Mouse (Mus musculus): ENCODE data around the gene Foxp4.
A peak's percentile ranks its signal among the peaks of the same experiment; 100 is the strongest.

Foxp4 gene

GRCm38 (mm10) chr17:47924383-47925339 lies at the start of gene Foxp4:
Foxp4 (minus strand) TSS chr17:47924645.
- DNase-seq: peak; percentile 86

- peak; percentile 86 for DNase-seq
Observed at GRCm38 (mm10) chr17:47973563-47974472, 49.4 kb upstream of the Foxp4 start.

DNA sequence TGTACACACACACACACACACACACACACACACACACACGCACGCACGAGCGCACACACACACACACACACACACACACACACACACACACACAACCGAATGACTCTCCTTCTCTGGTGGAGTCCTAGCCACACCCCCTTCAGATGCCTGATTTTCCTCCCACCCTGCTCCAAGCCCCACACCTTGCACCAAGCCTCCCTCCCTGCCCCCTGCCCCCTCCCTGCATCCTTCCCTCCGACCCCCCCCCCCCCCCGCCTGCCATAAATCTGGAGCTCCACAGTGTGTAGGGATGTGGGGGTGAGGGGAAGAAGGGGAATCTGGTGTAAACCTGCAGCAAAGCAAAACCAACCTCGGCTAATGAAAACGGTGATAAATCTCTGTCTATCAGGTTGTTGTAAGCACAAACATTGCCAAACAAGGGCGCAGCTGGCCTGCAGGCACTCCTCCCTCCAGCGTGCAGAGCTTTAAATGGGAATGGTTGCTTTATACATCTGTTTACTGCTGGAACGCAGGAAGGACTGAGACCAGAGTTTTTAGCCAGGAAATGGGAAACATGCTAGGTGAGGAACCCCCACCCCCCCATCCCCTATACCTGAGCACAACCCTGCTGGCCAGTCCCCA lies 41.5 kb upstream of the Foxp4 start:
- no peak for DNase-seq

DNA sequence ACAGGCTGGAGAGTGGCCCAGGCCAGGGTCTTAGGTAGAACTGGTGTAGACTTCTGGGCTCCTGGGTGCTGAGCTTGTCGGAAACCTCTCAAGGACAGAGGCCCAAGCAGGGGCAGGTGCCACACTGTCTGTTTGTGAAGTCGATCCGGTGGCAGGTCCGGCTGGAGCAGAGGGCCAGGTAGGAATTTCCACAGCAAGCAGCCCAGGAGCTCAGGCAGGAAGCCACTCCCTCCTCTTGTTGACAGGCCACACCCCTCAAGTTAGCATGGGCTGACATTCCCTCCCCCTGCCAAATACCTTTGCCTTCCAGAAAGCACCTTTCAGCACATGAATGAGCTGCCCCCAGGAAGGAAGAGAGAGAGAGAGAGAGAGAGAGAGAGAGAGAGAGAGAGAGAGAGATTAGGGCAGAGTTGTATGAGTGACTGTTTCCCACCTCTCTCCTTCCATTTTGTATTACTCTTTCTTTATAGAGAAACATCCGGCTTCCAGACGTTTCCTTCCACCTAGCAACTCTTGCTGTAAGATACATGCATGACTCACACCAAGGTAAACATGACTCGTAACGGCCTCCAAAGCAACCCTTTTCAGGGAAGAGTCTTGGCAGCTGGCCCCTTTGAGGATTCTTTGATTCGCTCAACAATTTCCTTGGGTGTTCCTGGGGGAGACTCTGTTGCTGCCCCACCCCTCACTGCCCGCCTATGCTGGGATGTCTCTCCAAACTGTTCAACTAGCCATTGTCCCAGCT lies 33.8 kb upstream of the Foxp4 start:
- peak; percentile 85 for DNase-seq

GRCm38 (mm10) chr17:47956486-47956885 lies 32.0 kb upstream of the Foxp4 start:
- no peak for DNase-seq

DNA sequence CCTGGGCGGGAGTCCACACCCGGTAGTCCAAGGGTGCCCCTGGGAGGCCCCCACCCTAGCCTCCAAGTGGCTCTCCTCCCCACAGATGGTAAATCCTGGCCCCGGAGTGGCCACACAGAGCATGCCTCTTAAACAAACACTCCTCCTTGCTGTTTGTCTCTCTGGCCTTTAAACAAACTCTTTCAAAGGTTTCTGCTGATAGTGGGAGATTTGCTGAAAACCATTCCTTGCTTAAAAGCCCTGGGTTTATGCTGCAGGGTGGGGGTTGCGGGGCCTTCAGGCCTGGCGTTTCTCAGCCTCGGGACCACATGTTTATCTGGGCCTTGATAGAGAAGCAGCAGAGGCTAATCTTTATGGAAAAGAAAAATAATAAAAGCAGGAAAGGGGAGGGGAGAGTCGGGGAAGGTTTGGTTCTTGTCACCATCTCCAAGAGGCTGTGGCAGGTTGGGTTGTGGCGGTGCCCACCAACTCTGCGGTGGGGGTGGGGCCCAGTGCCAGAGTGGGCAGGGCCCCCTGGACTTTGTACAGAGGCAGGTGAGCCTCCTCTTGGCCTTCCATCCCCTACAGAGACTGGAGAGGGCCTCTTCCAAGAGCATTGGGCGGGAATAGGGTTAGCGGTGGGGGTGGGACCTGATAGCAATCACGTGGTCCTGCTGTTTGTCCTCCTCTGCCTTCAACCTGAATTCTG lies 30.8 kb upstream of the Foxp4 start:
- DNase-seq: peak; percentile 60

DNA sequence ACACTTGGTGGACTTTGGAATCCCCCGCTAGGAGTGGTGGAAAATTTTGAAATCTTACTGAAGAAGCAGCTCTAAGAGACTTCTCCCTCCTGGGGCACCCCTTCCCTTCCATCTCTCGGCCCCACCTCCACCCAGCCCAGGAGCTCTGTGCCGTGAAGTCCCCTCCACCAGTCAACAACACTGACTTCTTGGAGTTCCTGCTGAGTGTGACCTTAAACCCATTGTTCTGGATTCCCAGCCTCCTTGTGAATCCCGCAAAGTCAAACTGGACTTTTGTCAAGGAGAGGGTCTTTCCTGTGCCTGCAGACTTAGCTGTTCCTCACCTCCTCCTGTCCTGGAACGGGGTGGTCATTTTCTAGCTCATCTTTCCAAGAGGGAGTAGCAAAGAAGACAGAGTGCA lies 28.8 kb upstream of the Foxp4 start:
- no peak for DNase-seq

- DNase-seq: no peak
Observed at GRCm38 (mm10) chr17:47952368-47953081, 28.1 kb upstream of the Foxp4 start.

DNA sequence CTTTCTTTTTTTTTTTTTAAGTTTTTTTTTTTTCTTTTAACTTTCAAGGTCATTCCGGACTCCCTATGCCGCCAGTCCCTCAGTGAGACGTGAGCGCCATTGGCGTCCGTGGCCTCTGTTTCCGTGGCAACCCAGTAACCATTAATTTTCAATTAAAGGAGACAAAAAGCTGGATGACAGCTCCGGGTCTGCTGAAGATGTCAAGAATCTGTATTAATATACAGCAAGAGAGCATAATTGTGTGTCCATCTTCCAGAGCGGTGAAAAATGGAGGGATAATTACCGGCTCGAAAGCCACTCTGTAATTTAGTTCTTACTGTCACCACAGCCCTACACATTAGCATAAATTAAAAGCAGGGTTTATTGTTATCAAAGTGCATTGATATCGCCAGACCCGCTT lies 27.0 kb upstream of the Foxp4 start:
- DNase-seq: no peak

DNA sequence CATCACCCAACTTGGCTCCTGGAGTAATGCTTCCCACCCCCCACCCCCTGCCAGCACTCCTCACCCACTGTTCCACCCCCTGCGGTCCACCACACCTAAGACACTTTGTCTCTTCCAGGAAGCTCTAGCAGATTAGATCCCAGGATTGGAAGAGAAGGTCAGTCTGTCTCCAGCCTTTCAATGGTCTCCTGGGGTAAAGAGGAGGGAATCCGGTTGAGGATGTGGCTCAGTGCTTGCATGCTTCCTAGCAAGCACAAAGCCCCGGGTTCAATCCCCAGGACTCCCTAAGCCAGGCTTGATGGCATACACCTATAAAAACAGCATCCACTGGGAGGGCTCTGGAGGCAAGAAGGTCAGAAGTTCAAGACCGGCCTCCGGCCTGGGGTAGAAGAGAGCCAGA lies 26.4 kb upstream of the Foxp4 start:
- no peak for DNase-seq

GRCm38 (mm10) chr17:47949441-47949840 lies 25.0 kb upstream of the Foxp4 start:
- DNase-seq: no peak

DNA sequence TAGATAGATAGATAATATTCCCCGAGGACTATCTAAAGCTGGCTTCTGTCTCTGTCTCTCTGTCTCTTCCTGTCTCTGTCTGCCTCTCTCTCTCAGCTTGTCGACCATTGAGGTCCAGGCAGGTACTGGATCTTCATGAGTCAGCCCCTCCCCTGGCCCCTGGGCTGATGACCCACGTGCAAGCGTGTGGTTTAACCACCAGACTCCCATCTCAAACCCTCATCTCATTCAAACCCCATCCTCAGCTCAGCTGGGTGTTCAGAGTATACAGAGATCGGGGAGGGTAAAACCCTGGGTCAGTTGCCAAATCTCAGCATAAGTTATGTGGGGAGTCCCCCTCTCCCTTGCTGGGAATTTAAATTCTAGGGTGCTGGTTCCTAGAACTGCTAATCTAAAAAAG lies 24.3 kb upstream of the Foxp4 start:
- DNase-seq: no peak

GRCm38 (mm10) chr17:47946921-47947420 lies 22.5 kb upstream of the Foxp4 start:
- peak; percentile 35 for DNase-seq

DNA sequence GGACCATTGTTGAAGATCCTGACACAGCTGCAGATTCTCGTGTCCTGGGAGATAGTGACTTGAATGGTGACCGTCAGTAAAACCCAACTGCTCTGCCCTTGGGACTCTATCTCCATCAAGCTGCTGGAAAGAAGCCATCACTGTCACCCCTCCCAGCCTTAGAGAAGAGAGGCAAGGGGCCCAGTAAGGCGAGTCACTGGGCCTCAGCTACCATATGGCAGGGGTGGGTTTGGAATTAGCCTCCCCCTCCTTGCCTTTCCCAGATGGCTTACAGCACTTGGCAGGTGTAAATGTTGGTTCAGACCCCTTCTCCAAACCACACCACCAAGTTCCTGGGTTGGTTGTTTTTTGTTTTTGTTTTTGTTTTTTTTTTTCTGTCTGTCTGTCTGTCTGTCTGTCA lies 21.7 kb upstream of the Foxp4 start:
- DNase-seq: no peak

GRCm38 (mm10) chr17:47943103-47943870 lies 18.8 kb upstream of the Foxp4 start:
- no peak for DNase-seq

DNA sequence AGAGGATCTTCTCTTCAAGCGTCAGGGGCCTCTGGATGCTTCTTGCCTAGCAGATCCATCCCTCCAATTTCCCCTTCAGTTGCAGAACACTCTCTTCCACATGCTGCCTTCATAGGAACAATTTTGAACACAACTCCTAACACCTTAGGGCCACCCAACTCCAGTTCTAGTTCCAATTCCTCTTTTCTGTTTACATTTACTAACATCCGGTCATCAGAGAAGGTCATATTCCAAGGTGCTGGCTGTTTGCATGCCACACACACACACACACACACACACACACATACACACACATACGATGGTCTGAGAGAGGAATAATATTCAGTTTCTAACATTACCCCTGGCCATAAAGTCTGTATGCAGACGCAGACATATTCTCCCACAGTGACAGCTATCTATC lies 17.6 kb upstream of the Foxp4 start:
- DNase-seq: no peak

DNA sequence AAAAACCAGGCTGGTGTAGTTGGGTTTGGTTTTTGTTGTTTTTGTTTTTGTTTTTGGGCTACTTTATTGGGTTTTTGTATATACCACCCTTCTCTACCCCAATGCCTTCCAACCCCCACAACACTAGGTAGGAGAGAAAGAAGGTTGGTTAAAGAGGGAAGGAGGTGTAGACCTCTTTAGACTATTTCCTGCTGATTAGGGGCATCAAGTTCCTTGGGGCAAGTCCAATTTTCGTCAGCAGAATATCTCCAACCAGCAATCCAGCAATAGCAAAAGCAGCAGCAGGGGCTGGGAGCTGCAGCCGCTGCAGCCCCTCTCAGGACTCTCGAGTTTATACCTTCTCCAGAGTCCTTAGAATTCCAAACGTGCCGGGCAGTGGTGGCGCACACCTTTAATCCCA lies 14.4 kb upstream of the Foxp4 start:
- DNase-seq: no peak

GRCm38 (mm10) chr17:47937926-47938600 lies 13.6 kb upstream of the Foxp4 start:
- no peak for DNase-seq

- DNase-seq: no peak
Observed at GRCm38 (mm10) chr17:47936591-47936990, 12.1 kb upstream of the Foxp4 start.
